Mouse (Mus musculus) monocyte, adult 5-6 weeks (primary cell): Measurements from ENCODE around the gene Samhd1. TPM values are rescaled to one million over a fixed set of nuclear protein-coding genes. Genes with fewer than 3 reads are reported as not detected.
A peak's percentile ranks its signal among the peaks of the same experiment; 100 is the strongest.

ENCODE experiments used
- ATAC-seq: fragments of 153-309, 156-312 bp; replicated peaks from 2 replicates; pipeline ENCODE4 v1.8.0; 2017; ENCODE audit warnings: mild to moderate bottlenecking; ENCODE audit not compliant: low TSS enrichment, insufficient number of reproducible peaks, severe bottlenecking, poor library complexity, low FRiP score
- total RNA-seq: library from RNA; stranded (forward); fragments of 200-1000, 200-491, 200-594 nt; gene quantifications from 3 replicates; pipeline ENCODE4 v1.2.3, GENCODE M21; 2017

Gene Samhd1
- total RNA-seq, 1 experiment from 2014 or later, result 1,123 TPM

- ATAC-seq, result peak; percentile 96
Measured at GRCm38 (mm10) chr2:157063241-157063700, 71.8 kb downstream of the Samhd1 start.

- ATAC-seq, result no peak
Measured at GRCm38 (mm10) chr2:157060557-157061305, 74.3 kb downstream of the Samhd1 start.

- ATAC-seq, result no peak
Measured at GRCm38 (mm10) chr2:157060037-157060436, 75.0 kb downstream of the Samhd1 start.

- no peak for ATAC-seq
Measured at GRCm38 (mm10) chr2:157059166-157059565, 75.9 kb downstream of the Samhd1 start.

- no peak for ATAC-seq
Measured at GRCm38 (mm10) chr2:157058342-157058998, 76.6 kb downstream of the Samhd1 start.

- no peak for ATAC-seq
Measured at GRCm38 (mm10) chr2:157057758-157058157, 77.3 kb downstream of the Samhd1 start.

GRCm38 (mm10) chr2:157057186-157057585 lies 77.9 kb downstream of the Samhd1 start:
- no peak for ATAC-seq

GRCm38 (mm10) chr2:157055721-157056120 lies 79.3 kb downstream of the Samhd1 start:
- ATAC-seq, result no peak

GRCm38 (mm10) chr2:157054816-157055215 lies 80.2 kb downstream of the Samhd1 start:
- ATAC-seq, result no peak

GRCm38 (mm10) chr2:157054297-157054696 lies 80.8 kb downstream of the Samhd1 start:
- ATAC-seq, result no peak

- no peak for ATAC-seq
Measured at GRCm38 (mm10) chr2:157053787-157054186, 81.3 kb downstream of the Samhd1 start.

- no peak for ATAC-seq
Measured at GRCm38 (mm10) chr2:157053124-157053523, 81.9 kb downstream of the Samhd1 start.

GRCm38 (mm10) chr2:157052448-157052847 lies 82.6 kb downstream of the Samhd1 start:
- no peak for ATAC-seq

- no peak for ATAC-seq
Measured at GRCm38 (mm10) chr2:157049831-157050243, 85.2 kb downstream of the Samhd1 start.

GRCm38 (mm10) chr2:157048395-157049181 lies 86.5 kb downstream of the Samhd1 start:
- peak; percentile 29 for ATAC-seq

Other genes with a start within 250 kb of the Samhd1 start
- 13.8 to 38.9 TPM (median 15.8 TPM) in 3 replicates for gene Sla2, start 248.1 kb downstream of the Samhd1 start, total RNA-seq
- 33.9 to 42.9 TPM (median 39.3 TPM) in 3 replicates for gene Ndrg3, start 143.2 kb downstream of the Samhd1 start, total RNA-seq
- 13.4 to 31.9 TPM (median 17.8 TPM) in 3 replicates for gene Dsn1, start 128.1 kb downstream of the Samhd1 start, total RNA-seq
- gene Soga1, start 56.0 kb downstream of the Samhd1 start, total RNA-seq, result 0.76 to 1.5 TPM (median 0.78 TPM) in 3 replicates
- gene Tldc2, start 48.2 kb downstream of the Samhd1 start, total RNA-seq, result not detected in 3 replicates
- gene Rbl1, start 69.3 kb upstream of the Samhd1 start, total RNA-seq, result 30.9 to 49.8 TPM (median 34.4 TPM) in 3 replicates
- 116 to 132 TPM (median 127 TPM) in 3 replicates for gene Rpn2, start 143.8 kb upstream of the Samhd1 start, total RNA-seq
- gene Mroh8, start 144.3 kb upstream of the Samhd1 start, total RNA-seq, result not detected in 3 replicates
- gene Ghrh, start 212.2 kb upstream of the Samhd1 start, total RNA-seq, result not detected in 3 replicates
- gene Manbal, start 232.3 kb upstream of the Samhd1 start, total RNA-seq, result 10.4 to 20.2 TPM (median 14.3 TPM) in 3 replicates